Mouse (Mus musculus) testis, adult 2 months (tissue): ENCODE measurements around the gene Dmbt1.

Experiments
- CTCF ChIP-seq: fragments of 200-500 bp; IDR thresholded peaks from 2 replicates; pipeline ENCODE4 v1.5.1; 2012; ENCODE audit warnings: low read depth, mild to moderate bottlenecking, inconsistent platforms, low read length, moderate library complexity; ENCODE audit not compliant: control insufficient read depth, insufficient read depth, insufficient replicate concordance
- POLR2A ChIP-seq: fragments of 200-500 bp; IDR thresholded peaks from 2 replicates; pipeline ENCODE4 v1.6.1; 2012; ENCODE audit warnings: low read depth, mild to moderate bottlenecking, inconsistent platforms, low read length, moderate library complexity; ENCODE audit not compliant: control insufficient read depth

DNA sequence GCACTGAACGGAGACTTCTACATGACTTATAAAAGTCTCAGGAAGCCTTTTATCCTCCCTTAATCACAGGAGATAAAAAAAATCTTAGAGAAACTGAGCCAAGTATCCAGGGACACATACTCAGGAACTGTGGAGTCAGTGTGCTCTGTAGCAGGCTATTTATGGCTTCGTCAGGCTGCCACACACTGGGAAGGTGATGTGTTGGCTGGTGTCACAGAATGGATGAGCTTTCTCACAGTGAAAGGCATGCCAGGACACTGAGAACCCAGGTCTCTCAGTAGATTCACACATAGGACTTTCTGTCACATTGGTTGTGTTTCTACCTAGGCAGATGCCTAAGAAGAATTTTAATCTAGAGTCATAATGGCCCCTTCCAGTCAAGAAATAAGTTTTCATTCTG is 82.6 kb downstream of the Dmbt1 start:
- TF ChIP-seq POLR2A: no peak
- no peak for TF ChIP-seq CTCF
